Mouse (Mus musculus) left cerebral cortex, postnatal 36 days (tissue): ENCODE measurements around the gene Tnfrsf19. TPM values are rescaled to one million over a fixed set of nuclear protein-coding genes. Genes with fewer than 3 reads are reported as not detected.

Experiments
- DNase-seq, 2 experiments: peaks; one replicate each; pipeline ENCODE4 v3.0.0; 2021 to 2022; ENCODE audit warnings: low spot score in 2 of 2, mixed read lengths in 1 of 2
- intact Hi-C: fragments of 180-260 bp; cut with DNase I; formaldehyde crosslinking; loops from one replicate; pipeline ENCODE4 v1.15.1; 2025
- total RNA-seq, 2 experiments: library from RNA; stranded (reverse); gene quantifications; 2 replicates each; pipeline ENCODE4 v1.2.3; 2021

Gene Tnfrsf19
- total RNA-seq, 2 experiments from 2014 or later, result 50.2 to 59.7 TPM

- intact Hi-C loops, result no loop called here
- DNase-seq, result no peak
These were observed 62.0 kb downstream of the Tnfrsf19 start for GRCm38 (mm10) chr14:60984266-60984665.

DNA sequence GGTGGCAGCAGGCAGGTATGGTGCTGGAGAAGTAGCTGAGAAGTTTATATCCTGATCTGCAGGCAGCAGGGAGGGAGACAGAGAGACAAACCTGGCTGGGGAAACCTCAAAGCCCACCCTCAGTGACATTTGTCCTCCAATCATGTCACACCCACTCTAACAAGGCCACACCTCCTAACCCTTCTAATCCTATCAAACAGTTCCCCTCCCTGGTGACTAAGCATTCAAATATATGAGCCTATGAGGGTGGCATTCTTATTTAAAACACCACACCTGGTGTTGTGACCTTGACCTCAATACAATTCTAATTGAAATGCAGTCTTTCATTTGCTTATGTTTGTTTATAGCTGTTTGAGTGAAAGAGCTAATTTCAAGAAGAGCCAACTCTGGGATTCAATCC, 64.2 kb downstream of the Tnfrsf19 start:
- intact Hi-C loops, result no loop called here

DNA sequence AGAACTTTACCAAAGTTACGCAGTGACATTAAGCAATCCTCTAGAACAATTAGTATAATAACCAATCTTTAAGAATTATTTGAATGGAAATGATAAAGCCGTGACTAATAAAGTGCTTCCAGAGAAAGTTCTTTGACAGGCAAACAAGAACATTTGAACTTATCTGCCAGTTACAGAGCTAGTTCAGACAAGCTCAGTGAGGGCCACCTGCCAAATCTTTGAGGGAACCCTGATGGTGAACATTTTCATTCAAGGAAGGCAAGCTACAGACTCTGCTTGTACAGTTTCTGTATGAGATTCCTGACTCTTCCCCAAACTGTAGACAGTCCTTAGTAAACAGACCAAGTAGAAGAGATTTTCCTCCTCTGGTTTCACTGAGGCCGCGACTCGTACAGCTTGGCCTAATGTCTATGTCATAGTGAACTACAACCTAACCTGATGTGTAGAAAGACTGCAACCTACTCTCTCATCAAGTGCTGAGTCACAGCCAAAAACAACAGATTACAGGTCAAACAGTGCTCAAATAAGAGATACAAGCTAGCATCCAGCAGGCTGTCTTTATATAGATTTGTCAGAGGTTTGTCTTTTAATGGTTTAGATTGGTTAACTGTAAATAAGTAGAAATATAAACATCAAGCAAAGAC, 65.9 kb downstream of the Tnfrsf19 start:
- DNase-seq, result no peak
- intact Hi-C loops, result no loop called here

More for the DNA sequence above, 64.2 kb downstream of the Tnfrsf19 start:
- no peak for DNase-seq

GRCm38 (mm10) chr14:60978129-60978528, 68.2 kb downstream of the Tnfrsf19 start:
- intact Hi-C loops, result no loop called here
- no peak for DNase-seq

DNA sequence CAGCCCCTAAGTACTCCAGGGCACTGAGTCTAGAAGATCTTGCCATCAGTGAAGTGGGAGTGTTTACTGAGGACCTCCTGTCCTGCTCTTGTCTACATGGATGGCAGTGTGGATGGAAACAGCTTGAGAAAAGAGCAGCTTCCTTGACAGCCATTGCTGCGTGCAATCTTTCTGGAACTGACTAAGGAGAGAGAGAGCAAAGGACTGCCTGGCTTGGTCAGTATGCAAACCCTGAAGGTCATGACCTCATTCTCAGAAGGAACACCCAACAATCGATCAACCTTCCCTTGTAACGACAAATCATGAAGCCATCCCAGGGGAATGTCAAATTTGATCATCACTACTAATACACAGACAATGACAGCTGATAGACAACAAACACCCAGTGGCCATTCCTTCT, 70.1 kb downstream of the Tnfrsf19 start:
- intact Hi-C loops, result no loop called here
- DNase-seq, result no peak

DNA sequence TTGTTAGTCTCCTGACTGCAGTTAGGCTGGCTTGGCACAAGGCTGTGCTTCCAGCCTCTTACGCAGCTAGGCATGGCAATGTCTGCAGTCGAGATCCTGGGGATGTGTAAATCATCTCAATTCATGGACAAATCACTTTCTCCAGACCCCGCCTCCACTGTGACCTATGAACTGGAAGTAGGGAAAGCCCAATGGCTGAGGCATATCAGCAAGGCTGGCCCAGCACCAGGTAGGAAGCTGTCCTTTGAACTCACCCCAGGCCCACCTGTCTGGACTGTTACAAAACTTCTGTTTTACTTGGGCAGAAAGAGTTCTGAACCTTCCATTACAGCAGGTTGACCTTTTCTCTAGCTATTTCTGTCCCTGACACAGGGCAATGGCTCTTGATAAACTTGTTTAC, 70.6 kb downstream of the Tnfrsf19 start:
- no peak for DNase-seq
- intact Hi-C loops, result no loop called here

GRCm38 (mm10) chr14:60970961-60971360, 75.3 kb downstream of the Tnfrsf19 start:
- DNase-seq, result no peak
- intact Hi-C loops, result no loop called here

- intact Hi-C loops, result no loop called here
- no peak for DNase-seq
These were observed 80.2 kb downstream of the Tnfrsf19 start for GRCm38 (mm10) chr14:60966061-60966460.

GRCm38 (mm10) chr14:60964016-60964810, 82.1 kb downstream of the Tnfrsf19 start:
- intact Hi-C loops, result no loop called here
- no peak for DNase-seq

DNA sequence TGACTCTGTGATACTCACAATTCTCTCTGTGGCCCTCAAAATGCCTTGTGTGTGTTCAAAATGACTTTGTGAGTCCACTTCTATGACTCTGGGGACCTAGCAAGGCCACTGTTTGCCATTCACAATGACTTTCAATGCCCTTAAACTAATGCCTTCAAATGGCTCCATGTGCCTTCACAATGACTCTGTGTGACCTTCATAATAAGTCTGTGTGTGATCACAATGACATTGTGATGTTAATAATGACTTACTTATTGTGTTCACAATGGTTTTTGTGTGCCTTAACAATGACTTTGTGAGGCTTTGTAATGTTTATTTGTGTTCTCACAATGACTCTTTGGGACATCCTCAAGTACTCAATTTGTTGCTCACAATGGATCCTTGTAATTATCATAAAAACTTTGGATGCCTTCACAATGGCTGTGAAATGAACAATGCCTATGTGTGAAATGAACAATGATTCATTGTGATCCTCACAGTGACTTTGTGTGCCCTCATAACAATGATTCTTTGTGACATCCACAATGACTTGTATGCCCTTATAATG, 88.6 kb downstream of the Tnfrsf19 start:
- DNase-seq, result no peak
- intact Hi-C loops, result no loop called here

DNA sequence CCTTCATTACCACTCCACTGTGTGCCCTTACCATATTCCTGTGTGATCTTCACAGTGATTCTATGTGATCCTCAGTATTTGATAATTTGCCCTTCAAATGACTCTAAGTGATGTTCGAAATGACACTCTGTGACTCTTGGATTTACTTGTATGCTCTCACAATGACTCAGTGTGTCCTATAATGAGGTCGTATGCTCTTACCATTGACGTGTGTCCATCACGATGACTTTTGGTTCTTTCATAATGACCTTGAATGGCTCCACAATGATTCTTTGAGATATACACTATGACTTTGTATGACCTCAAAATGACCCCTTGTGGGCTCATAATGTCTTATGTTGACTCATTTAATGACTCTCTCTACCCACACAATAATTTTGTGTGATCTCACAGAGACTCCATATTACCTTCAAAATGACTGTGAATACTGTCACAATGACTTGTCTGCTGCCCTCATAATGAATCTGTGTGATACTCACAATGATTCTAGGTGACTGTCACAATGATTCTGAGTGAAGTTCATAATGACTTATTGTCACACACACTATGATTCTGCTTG, 108.7 kb downstream of the Tnfrsf19 start:
- no peak for DNase-seq
- intact Hi-C loops, result no loop called here

GRCm38 (mm10) chr14:60935705-60936104, 110.6 kb downstream of the Tnfrsf19 start:
- intact Hi-C loops, result no loop called here
- no peak for DNase-seq

DNA sequence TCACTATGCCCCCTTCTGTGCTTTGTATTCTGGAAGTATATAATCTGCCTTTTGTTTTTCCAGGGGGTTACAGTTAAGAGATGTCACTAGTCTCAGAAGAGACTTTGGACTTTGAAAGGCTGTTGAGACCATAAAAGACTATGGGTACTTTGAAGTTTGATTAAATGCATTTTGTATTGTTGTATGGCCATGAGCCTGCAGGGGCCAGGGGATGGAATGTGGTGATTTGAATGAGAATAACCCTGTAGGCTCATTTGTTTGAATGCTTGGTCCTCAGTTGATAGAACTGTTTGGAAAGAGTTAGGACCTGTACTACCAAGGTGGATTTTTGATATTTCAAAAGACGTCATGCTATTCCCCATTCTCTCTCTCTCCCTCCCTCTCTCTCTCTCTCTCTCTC, 120.3 kb downstream of the Tnfrsf19 start:
- intact Hi-C loops, result no loop called here
- DNase-seq, result no peak

DNA sequence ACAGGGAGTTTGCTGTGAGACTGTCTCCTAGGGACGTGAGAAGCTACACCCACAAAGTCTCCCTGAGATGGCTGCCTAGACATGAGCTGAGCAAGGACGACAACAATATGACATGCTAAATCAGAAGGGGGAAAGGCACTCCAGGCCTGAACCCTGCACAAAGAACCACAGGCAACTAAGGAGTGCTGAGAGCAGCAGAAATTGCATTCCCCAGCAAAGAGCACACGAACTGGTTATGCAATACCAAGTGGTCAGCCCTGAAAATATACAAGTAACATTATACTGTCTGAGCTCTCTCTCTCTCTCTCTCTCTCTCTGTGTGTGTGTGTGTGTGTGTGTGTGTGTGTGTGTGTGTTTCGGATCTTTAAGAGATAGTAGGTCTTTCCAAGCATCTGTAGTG, 129.6 kb downstream of the Tnfrsf19 start:
- intact Hi-C loops, result no loop called here
- no peak for DNase-seq

Other genes starting within 250 kb of the Tnfrsf19 start
- gene Sacs, start 92.0 kb upstream of the Tnfrsf19 start, total RNA-seq, result 10 to 100 TPM; 59.9 to 62.8 TPM
- not detected for gene Sgcg, start 212.0 kb upstream of the Tnfrsf19 start, total RNA-seq